Mouse (Mus musculus): ENCODE measurements around the gene Ndufv1. TPM values are rescaled to one million over a fixed set of nuclear protein-coding genes. Genes with fewer than 3 reads are reported as not detected.
"Not testable (repeated sequence)": the region's sequence is repeated elsewhere in the genome, so short reads cannot be mapped to it uniquely, and the experiment has no call there.

Gene Ndufv1
- total RNA-seq, 2 experiments from 2014 or later: 57.8 to 60.4 TPM

DNA sequence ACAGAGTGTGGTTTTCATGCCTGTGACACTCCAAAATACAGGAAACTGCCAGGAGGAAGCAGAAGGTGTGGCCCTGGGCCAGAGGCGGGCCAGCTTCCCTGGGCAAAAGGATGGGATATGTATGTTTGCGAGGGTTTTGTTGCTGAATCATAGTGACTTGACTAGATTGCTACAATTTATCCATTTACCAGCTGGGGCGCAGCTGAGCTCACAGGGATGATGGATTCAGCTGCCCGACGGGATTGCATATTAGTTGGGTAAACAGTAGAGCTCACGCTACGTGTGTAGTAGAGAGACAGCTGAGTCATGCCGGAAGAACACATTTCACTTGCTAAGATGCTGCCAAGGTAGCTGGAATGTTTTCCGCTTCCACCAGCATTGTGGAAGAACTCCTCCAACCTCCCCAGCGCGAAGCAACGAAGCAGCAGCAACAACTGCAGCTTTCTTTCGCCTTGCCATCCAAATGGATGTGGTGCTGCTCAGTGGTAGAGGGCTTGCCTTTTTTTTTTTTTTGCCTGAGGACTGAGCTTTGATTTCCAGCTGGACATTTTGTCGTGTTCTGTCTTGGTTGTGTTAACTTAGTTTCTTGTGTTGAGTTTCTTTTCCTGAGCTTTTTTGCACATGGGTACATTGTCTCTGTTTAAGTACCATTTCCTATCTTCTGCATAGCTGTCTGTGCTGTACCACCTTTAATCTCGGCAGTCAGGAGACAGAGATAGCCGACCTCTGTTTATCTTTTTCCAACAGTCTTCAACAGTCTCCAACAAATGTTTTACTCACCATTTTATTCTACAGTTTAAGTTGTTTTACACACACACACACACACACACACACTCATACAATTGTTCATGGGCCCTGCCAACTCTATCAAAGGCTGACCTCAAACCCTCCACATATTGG is 33.6 kb upstream of the Ndufv1 start, which contains the start of gene Gstp2:
Gene Gstp2, minus strand, starts transcription at position 58 of the 900 bp plus-strand sequence.
- ATAC-seq (replicated peaks; ENCODE audit: low FRiP score, poor library complexity, severe bottlenecking): peak; percentile 89

DNA sequence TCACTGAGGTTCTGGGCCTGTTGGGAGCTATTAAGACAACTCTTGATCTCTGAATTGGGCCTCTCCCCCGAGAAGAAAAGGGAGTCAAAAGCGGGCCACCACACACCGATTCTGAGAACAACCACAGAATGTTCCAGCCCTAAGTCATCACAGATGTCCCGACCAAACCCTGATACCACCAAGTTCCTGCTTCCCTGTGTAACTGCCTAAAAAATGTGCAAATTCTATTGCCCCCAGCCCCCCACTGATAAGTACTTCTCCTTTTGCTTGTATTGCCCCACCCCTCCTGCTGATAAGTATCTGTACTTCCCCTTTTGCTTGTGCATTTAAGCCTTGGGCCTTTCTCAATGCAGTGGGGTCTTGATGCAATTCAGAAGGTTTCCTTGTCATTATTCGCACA is 31.5 kb upstream of the Ndufv1 start:
- ATAC-seq (replicated peaks; ENCODE audit: low FRiP score, poor library complexity, severe bottlenecking): not testable (repeated sequence)

DNA sequence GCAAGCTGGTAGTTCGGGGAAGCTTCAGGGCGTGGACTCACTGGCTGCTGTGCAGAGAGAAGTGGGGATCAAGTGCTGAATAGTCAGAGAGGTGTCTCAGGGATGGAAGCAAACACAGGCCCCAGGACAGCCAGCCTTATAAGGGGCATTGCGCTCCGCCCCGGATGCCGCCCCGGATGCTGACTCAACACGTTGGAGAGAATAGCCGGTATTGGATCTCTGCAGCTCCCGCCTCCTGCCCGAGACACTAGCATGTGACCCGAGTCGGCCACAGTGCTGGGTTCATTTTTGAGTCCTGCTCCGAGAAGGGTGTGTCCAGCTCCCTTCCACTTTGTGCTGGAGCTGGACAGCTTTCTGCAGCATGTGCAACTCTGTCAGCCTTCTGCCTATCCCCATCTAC is 29.5 kb upstream of the Ndufv1 start:
- no peak for ATAC-seq (replicated peaks; ENCODE audit: low FRiP score, poor library complexity, severe bottlenecking)

DNA sequence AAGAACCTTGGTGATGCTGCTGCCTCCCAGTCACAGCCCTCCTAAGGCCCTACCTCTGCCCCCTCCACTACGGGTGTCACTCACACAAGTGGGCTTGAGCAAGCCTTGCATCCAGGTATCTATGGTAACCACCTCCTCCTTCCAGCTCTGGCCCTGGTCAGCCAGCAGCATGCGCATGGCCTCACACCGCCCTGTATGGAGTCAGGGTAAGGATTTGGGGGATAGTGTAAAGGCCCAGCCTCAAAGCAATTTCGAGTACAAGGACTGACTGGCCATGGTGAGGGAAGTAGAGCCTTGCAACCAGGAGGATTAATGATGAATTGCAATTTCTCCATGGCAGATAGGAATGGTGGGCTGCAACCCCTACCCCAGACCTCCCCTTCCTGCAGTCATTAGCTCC is 28.9 kb upstream of the Ndufv1 start:
- ATAC-seq (replicated peaks; ENCODE audit: low FRiP score, poor library complexity, severe bottlenecking): not testable (repeated sequence)

DNA sequence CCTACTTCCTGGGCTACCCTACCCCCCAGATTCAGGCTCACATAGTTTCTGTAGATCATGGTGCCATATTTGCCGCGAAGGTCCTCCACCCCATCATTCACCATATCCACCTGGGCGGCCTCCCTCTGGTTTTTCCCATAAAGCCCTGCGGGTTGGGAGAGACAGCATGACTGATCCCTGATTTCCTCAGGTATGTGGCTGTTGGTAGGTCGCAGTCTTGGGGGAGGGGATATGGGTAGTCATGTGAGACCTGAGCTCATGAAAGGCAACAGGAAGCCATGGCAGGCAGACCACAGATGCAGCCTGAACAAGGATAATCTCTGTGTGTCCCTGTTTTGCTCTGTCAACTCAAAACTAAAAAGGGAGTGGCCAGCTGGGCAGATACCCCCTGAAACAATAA is 28.3 kb upstream of the Ndufv1 start:
- not testable (repeated sequence) for ATAC-seq (replicated peaks; ENCODE audit: low FRiP score, poor library complexity, severe bottlenecking)

DNA sequence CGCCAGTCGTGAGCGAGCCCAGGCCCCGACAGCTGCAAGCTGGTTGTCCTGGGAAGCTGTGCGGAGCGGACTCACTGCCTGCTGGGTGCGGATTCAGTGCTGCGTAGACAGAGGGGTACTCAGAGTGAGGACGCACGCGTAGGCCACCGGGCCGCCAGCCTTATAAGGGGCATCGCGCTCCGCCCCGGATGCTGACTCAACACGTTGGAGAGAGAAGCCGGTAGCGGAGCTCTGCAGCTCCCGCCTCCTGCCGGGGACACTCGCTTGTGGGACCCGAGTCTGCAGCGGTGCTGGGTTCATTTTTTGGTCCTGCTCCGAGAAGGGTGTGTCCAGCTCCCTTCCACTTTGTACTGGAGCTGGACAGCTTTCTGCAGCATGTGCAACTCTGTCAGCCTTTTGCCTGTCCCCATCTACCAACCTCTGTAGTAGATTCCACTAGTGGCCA is 25.2 kb upstream of the Ndufv1 start, which contains the start of gene Gstp1:
Gene Gstp1, minus strand, starts transcription at position 198 of the 445 bp plus-strand sequence.
- ATAC-seq (replicated peaks; ENCODE audit: low FRiP score, poor library complexity, severe bottlenecking): peak; percentile 89

DNA sequence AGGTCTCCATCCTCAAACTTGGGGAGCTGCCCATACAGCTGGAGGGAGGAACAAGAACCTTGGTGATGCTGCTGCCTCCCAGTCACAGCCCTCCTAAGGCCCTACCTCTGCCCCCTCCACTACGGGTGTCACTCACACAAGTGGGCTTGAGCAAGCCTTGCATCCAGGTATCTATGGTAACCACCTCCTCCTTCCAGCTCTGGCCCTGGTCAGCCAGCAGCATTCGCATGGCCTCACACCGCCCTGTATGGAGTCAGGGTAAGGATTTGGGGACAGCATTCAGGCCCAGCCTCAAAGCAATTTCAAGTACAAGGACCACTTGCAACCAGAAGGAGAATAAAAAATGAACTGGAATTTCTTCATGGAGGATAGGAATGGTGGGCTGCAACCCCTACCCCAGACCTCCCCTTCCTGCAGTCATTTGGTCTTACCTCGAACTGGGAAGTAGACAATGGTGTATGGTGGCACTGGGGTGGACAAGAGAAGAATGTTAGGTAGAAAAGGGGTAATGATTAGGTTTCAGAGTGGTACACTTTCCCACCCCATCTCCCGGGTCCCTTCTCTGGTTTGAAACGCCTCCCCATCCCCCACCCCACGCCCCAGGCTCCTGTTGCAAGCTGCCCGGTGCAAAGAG is 24.7 kb upstream of the Ndufv1 start:
- ATAC-seq (replicated peaks; ENCODE audit: low FRiP score, poor library complexity, severe bottlenecking): not testable (repeated sequence)

DNA sequence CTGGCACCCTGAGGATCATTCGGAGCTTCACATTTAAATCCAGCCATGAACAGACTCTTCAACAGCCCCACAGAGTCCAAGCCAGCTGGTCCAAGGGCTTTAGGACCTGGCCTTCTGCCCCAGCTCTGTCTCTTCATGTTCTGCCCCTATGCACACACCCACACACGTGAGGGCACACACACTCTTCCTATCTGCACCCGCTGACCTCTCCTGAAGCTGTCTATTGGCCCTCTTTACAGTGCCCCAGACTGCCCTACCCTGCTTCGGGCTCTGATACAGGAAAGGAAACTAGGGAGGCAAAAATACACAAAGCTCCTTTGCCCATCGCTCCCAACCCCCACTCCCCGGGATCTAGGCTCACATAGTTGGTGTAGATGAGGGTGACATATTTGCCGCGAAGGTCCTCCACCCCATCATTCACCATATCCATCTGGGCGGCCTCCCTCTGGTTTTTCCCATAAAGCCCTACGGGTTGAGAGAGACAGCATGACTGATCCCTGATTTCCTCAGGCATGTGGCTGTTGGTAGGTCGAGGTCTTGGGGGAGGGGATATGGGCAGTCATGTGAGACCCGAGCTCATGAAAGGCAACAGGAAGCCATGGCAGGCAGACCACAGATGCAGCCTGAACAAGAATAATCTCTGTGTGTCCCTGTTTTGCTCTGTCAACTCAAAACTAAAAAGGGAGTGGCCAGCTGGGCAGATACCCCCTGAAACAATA is 23.9 kb upstream of the Ndufv1 start:
- no peak for ATAC-seq (replicated peaks; ENCODE audit: low FRiP score, poor library complexity, severe bottlenecking)

DNA sequence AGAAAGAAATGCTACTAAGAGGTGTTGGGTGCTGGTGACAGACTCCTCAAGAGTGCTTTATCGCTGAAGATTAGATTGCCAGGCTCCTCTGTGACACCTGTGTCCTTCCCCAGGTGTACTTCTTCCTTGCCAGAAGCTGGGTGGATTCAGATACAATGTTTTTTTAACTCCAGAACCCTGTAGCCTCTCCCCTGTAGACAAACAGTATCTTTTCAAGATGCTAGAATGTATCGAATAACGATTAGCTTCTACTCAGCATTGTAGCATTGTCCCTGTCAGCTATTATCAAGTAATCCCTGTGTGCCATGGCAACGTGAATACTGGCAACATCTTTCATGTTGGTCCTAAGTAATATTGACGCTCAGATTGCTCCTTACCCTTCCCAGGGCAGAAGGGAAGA is 21.1 kb upstream of the Ndufv1 start:
- ATAC-seq (replicated peaks; ENCODE audit: low FRiP score, poor library complexity, severe bottlenecking): no peak

DNA sequence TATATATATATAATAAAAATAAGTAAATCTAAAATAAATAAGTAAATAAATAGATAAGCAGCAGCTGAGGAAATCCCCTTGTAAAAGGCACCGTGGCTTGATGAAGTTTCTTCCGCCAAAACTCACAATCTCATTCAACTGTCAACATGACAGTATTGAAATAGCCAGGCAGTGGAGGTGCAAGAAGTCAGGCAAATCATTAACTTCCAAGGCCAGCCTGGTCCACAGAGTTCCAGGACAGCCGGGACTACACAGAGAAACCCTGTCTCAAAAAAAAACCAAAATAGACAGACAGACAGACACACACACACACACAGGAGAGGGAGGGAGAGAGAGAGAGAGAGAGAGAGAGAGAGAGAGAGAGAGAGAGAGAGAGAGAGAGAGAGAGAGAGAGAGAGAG is 20.7 kb upstream of the Ndufv1 start:
- no peak for ATAC-seq (replicated peaks; ENCODE audit: low FRiP score, poor library complexity, severe bottlenecking)

DNA sequence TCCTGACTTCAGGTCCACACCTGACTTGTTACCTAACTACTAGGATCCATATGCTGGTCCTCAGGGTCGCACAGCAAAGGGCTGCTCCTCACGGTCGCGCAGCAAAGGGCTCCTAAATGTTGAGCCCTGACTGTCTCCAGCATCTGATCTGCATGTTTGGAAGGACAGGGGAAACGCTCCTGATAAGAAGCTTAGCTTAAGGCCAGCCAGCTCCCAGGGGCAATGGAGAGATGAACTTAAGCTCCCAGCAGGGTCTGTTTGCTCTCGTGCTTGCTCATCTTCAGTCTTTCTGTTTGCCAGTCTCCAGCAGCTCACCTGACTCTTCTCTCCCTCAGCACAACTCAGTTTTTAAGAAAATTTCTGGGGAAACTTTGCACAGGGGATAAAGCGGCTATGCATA is 20.1 kb upstream of the Ndufv1 start:
- ATAC-seq (replicated peaks; ENCODE audit: low FRiP score, poor library complexity, severe bottlenecking): no peak

DNA sequence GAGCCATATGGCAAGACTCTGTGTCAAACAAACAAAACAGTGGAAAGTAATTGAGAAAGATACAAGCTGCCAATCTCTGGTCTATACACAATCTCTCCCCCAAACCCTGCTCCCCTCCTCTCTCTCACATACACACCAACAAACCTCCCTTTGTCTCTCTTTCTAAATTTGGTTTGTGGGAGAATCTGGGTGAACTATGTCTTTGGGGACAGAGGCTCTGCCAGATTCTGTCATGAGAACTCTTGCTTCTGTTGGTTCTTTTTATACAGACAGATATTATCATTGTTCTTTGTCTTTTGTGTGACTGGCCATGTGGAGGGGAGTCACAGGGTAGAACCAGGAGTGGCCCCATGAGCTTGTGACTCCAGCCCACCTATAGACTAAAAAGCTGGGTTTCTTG is 15.0 kb upstream of the Ndufv1 start:
- ATAC-seq (replicated peaks; ENCODE audit: low FRiP score, poor library complexity, severe bottlenecking): no peak

DNA sequence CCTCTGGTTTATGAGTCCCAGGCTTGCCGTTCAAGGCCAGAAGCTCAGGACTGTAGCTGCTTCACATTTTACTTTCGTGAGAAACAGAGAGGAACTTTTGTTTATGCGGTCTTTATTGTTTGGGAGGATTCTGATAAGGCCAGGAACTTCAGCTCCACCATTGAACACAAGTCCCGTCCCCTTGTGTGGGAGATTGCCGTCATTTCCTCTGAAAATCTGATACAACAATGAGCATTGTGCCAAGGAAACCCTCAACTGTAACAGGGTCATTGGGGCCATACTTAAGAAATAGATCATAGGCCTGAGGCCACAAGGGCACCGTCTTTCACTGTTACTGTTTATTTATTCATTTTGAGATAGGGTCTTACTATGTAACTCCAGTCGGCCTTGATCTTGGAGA is 10.6 kb upstream of the Ndufv1 start:
- ATAC-seq (replicated peaks; ENCODE audit: low FRiP score, poor library complexity, severe bottlenecking): no peak

DNA sequence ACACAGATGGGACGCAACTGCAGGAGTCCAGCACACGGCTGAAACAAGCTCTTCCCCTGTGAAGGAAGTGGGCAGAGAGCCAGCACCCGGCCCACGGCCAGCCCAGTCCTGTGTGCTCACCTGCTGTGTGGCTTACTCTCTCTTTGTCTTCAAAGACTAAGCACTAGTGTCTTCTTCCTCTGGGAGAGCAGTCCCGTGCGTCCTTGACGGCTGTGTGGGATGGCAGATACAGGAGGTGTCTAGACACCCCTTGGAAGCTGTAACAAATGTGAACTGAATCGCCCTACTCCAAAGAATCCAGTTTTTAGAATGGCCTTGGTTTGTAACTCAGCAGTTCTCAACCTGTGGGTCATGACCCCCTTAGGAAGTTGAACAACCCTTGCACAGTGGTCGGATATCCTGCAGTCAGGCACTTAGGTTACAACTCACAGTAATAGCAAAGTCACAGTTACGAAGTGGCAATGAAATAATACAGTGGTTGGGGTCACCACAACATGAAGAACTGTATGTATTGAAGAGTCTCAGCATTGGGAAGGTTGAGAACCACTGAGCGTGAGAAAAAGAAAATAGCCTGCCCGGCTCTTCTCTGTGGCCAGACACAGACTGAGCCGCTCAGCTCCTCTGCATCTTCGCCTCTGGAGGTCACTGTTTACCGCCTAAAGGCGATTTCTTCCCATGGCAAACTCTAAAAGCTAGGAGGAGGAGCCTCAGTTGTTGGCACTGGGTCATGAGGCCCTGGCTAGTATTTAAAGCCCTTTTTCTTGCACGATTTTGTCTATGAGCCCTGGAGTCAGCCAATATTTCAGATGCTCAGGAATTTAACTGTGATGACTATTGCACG is 6.4 kb upstream of the Ndufv1 start:
- peak; percentile 95 for ATAC-seq (replicated peaks; ENCODE audit: low FRiP score, poor library complexity, severe bottlenecking)

DNA sequence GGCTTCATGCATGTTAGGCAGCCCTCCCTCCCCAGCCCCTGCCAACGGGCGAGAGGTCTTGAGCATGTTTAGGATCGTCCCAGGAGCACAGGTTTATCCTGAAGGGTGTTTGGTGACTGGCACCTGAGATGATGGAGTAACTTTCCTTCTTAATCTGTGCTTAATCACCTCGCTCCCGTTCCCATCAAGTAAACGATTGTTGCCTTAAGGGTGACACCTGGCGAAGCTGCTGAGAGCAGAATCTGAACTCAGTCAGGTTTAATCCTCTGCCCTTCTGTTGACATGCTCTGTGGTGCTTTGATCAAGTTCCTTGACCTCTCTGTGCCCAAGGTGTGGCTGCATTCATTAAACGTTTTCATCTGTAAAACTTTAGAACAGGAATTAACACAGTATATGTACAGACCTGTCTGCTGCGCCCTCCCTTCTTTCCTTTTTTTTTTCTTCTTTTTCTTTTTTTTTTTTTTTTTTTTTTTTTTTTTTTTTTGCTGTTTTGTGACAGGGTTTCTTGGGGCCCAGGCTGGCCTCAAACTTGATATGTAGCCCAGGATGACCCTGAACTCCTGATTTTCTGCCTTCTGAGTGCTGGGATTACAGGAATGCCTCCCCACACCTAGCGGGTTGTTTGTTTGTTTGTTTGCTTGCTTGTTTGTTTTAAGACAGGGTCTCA is 5.4 kb upstream of the Ndufv1 start:
- ATAC-seq (replicated peaks; ENCODE audit: low FRiP score, poor library complexity, severe bottlenecking): no peak

DNA sequence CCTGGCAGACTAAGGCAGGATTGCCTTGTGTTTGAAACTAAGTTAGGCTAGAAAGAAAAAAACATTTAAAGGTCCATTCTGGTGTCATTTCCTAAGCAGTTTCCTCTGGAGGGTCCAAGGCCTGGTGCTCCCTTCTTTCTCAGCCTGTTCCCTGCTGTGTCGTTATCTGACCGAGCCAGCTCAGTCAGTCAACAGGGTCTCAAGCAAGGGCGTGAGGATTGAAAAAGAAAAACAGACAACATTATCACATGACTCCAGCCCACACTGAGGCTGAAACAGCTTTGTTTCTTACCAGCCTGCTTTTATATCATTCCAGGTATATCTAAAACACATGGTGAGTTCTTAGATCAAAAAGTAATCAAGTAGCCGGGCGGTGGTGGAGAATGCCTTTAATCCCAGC is 3.0 kb upstream of the Ndufv1 start:
- no peak for ATAC-seq (replicated peaks; ENCODE audit: low FRiP score, poor library complexity, severe bottlenecking)

DNA sequence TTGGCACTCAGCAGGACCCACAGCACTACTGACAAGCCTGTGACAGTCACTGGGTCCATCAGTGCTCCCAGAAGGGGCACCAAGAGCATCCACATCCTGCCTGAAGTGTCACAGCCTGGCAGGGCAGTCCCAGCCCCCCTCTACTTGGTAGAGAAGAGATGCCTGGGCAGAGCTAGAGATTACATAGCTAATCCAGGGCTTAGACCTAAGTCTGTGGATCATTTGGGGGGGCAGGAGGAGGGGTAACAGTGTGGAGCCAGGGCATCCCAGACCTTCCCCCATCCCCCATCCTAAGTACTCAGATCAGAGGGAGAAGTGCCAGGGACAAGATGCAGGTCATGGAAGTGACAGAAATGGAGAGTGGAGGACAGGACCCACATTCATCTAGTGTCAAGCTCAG is 2.2 kb upstream of the Ndufv1 start:
- no peak for ATAC-seq (replicated peaks; ENCODE audit: low FRiP score, poor library complexity, severe bottlenecking)

DNA sequence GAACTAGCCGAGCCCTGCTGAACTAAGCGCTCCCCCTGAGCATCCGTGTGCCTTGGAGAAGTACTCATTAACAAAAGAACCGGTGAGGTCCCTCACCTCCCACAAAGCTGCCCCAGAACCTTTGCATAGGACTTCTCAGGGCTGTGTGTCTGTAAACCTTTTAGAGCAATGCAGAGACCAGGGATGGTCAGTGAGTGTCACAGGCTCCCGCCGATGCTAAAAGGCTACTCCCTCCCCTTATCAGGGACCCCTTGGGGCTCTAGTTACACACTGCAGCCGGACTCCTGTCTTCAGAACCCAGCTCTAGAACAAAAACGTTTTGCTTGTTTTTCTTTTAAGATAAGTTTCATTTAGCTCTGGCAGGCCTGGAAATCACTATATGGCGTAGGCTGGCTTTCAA is 460 bp upstream of the Ndufv1 start:
- peak; percentile 48 for ATAC-seq (replicated peaks; ENCODE audit: low FRiP score, poor library complexity, severe bottlenecking)

DNA sequence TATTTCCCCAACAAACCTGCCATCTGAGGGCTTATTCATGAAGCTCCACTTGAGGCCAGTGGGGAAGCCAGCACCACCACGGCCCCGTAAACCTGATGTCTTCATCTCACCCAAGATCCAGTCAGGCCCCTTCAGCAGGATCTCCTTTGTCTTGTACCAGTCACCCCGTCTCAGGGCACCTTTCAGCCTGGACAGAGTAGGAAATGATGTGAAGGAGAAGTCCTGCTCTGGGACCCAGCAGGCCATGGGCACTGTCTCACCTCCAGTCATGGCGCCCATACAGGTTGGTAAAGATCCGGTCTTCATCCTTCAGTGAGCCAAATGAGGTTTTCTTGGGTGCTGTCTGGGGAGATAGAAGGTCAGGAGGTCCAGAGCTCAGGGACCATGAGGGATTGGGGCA is 1.5 kb downstream of the Ndufv1 start:
- no peak for ATAC-seq (replicated peaks; ENCODE audit: low FRiP score, poor library complexity, severe bottlenecking)

Data from erythroblast, adult 5-6 weeks (primary cell).